Mouse (Mus musculus): ENCODE data around the gene Ahcyl2. TPM values are rescaled to one million over a fixed set of nuclear protein-coding genes. Genes with fewer than 3 reads are reported as not detected.
A peak's percentile ranks its signal among the peaks of the same experiment; 100 is the strongest.

The Ahcyl2 gene
- polyA plus RNA-seq, 1 experiment from 2014 or later: 28.9 TPM

GRCm38 (mm10) chr6:29850747-29851146 lies 82.9 kb downstream of the Ahcyl2 start:
- Histone ChIP-seq H3K9ac (replicated peaks; ENCODE audit: low read depth, low read length) (no peak overlapping the region), H3K4me2 (ENCODE audit: low read depth, low read length) (no peak overlapping the region), H3K27me3 (ENCODE audit: control insufficient read depth, insufficient read depth, low read length) (no peaks in the 10 kb centered on the region), H3K27ac (ENCODE audit: low read depth, low read length) (no peak overlapping the region), H3K4me1 (ENCODE audit: control insufficient read depth, insufficient read depth, low read length) (no peaks in the 10 kb centered on the region), H3K36me3 (ENCODE audit: control insufficient read depth, insufficient read depth, low read length) (no peaks in the 10 kb centered on the region), H3K9me3 (ENCODE audit: control insufficient read depth, low read length) (no peaks in the 10 kb centered on the region), H3K4me3 (ENCODE audit: low read depth, low read length) (no peak overlapping the region)
- 48% methylated on average over 2 of the region's 2 CpGs for WGBS
- no peak for ATAC-seq (ENCODE audit: low read depth)

DNA sequence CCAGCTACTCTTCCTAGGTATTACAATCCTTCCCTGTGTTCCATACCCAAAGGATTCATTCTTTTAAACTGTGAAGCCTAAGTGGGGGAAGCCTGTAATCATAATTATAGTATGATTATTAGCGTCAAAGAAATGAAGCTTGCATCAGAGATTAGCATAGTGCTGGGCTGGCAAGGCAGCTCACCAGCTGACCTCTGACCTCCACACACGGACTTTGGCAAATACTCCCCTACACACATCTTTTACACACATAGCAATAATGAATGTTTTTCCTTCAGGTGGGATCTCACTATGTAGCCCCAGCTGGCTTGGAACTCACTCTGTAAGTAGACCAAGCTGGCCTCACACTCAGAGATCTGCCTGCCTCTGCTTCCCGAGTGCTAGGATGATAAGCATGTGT lies 84.1 kb downstream of the Ahcyl2 start:
- no peaks in the 10 kb centered on the region for H3K4me1 ChIP-seq (ENCODE audit: control insufficient read depth, insufficient read depth, low read length)
- H3K9ac ChIP-seq (replicated peaks; ENCODE audit: low read depth, low read length): no peak overlapping the region
- no peak overlapping the region for H3K4me2 ChIP-seq (ENCODE audit: low read depth, low read length)
- no peaks in the 10 kb centered on the region for H3K27me3 ChIP-seq (ENCODE audit: control insufficient read depth, insufficient read depth, low read length)
- H3K27ac ChIP-seq (ENCODE audit: low read depth, low read length): no peak overlapping the region
- WGBS: 88% methylated on average over 3 of the region's 3 CpGs
- no peaks in the 10 kb centered on the region for H3K36me3 ChIP-seq (ENCODE audit: control insufficient read depth, insufficient read depth, low read length)
- no peak overlapping the region for H3K4me3 ChIP-seq (ENCODE audit: low read depth, low read length)
- no peak for ATAC-seq (ENCODE audit: low read depth)
- no peaks in the 10 kb centered on the region for H3K9me3 ChIP-seq (ENCODE audit: control insufficient read depth, low read length)

- Histone ChIP-seq H3K36me3 (ENCODE audit: control insufficient read depth, insufficient read depth, low read length) (no peaks in the 10 kb centered on the region), H3K4me1 (ENCODE audit: control insufficient read depth, insufficient read depth, low read length) (no peaks in the 10 kb centered on the region), H3K27me3 (ENCODE audit: control insufficient read depth, insufficient read depth, low read length) (no peaks in the 10 kb centered on the region), H3K27ac (ENCODE audit: low read depth, low read length) (peak overlapping the region; percentile 39; the same call in 1 of the 2 replicates), H3K9me3 (ENCODE audit: control insufficient read depth, low read length) (no peaks in the 10 kb centered on the region), H3K9ac (replicated peaks; ENCODE audit: low read depth, low read length) (0 out of 2 replicates have a peak overlapping the region, but pooled peaks have one; percentile 25), H3K4me2 (ENCODE audit: low read depth, low read length) (no peak overlapping the region), H3K4me3 (ENCODE audit: low read depth, low read length) (no peak overlapping the region)
- peak; percentile 85 for ATAC-seq (ENCODE audit: low read depth)
- 36% methylated on average over 12 of the region's 12 CpGs for WGBS
These were observed 85.5 kb downstream of the Ahcyl2 start for GRCm38 (mm10) chr6:29853213-29853899.

GRCm38 (mm10) chr6:29853900-29854390 lies 86.1 kb downstream of the Ahcyl2 start:
- Histone ChIP-seq H3K4me2 (ENCODE audit: low read depth, low read length) (no peak overlapping the region), H3K4me1 (ENCODE audit: control insufficient read depth, insufficient read depth, low read length) (no peaks in the 10 kb centered on the region), H3K27ac (ENCODE audit: low read depth, low read length) (no peak overlapping the region), H3K9me3 (ENCODE audit: control insufficient read depth, low read length) (no peaks in the 10 kb centered on the region), H3K4me3 (ENCODE audit: low read depth, low read length) (no peak overlapping the region), H3K9ac (replicated peaks; ENCODE audit: low read depth, low read length) (no peak overlapping the region), H3K36me3 (ENCODE audit: control insufficient read depth, insufficient read depth, low read length) (no peaks in the 10 kb centered on the region), H3K27me3 (ENCODE audit: control insufficient read depth, insufficient read depth, low read length) (no peaks in the 10 kb centered on the region)
- 90% methylated on average over 6 of the region's 6 CpGs for WGBS
- ATAC-seq (ENCODE audit: low read depth): no peak

- H3K9me3 ChIP-seq (ENCODE audit: control insufficient read depth, low read length): no peaks in the 10 kb centered on the region
- no peak overlapping the region for H3K4me3 ChIP-seq (ENCODE audit: low read depth, low read length)
- no peaks in the 10 kb centered on the region for H3K36me3 ChIP-seq (ENCODE audit: control insufficient read depth, insufficient read depth, low read length)
- no peak overlapping the region for H3K4me2 ChIP-seq (ENCODE audit: low read depth, low read length)
- 82% methylated on average over 6 of the region's 6 CpGs for WGBS
- H3K27ac ChIP-seq (ENCODE audit: low read depth, low read length): no peak overlapping the region
- H3K27me3 ChIP-seq (ENCODE audit: control insufficient read depth, insufficient read depth, low read length): no peaks in the 10 kb centered on the region
- no peak for ATAC-seq (ENCODE audit: low read depth)
- H3K9ac ChIP-seq (replicated peaks; ENCODE audit: low read depth, low read length): no peak overlapping the region
- no peaks in the 10 kb centered on the region for H3K4me1 ChIP-seq (ENCODE audit: control insufficient read depth, insufficient read depth, low read length)
These were observed 90.8 kb downstream of the Ahcyl2 start for GRCm38 (mm10) chr6:29858619-29859018.

- Histone ChIP-seq H3K4me3 (ENCODE audit: low read depth, low read length) (no peak overlapping the region), H3K27ac (ENCODE audit: low read depth, low read length) (no peak overlapping the region), H3K9me3 (ENCODE audit: control insufficient read depth, low read length) (no peaks in the 10 kb centered on the region), H3K4me2 (ENCODE audit: low read depth, low read length) (no peak overlapping the region), H3K4me1 (ENCODE audit: control insufficient read depth, insufficient read depth, low read length) (no peaks in the 10 kb centered on the region), H3K36me3 (ENCODE audit: control insufficient read depth, insufficient read depth, low read length) (no peaks in the 10 kb centered on the region), H3K27me3 (ENCODE audit: control insufficient read depth, insufficient read depth, low read length) (no peaks in the 10 kb centered on the region), H3K9ac (replicated peaks; ENCODE audit: low read depth, low read length) (no peak overlapping the region)
- no peak for ATAC-seq (ENCODE audit: low read depth)
- 80% methylated on average over 4 of the region's 4 CpGs for WGBS
These were observed 91.5 kb downstream of the Ahcyl2 start for GRCm38 (mm10) chr6:29859344-29859743.

DNA sequence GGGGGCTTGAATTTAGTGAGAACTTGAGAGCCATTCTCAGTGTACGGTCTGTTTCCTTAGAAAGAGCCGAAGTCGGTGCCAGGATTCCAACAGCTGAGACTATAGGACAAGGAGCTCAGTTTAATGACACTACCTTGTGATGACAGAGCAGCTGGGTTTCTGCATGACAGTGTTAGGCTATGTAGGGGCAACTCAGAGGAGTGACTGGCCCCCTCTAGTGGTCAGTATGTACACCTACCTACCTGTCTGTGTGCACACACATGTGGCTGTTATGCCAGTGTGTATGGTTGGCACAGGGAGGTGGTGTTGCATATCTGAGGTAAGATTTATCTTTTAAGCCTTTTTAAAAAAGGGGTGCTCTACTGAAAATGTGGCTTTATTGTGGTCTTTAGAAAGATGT lies 92.4 kb downstream of the Ahcyl2 start:
- no peak overlapping the region for H3K4me3 ChIP-seq (ENCODE audit: low read depth, low read length)
- ATAC-seq (ENCODE audit: low read depth): peak; percentile 44; the same call in 1 of the 2 replicates
- 92% methylated on average over 3 of the region's 3 CpGs for WGBS
- H3K27ac ChIP-seq (ENCODE audit: low read depth, low read length): no peak overlapping the region
- H3K4me1 ChIP-seq (ENCODE audit: control insufficient read depth, insufficient read depth, low read length): no peaks in the 10 kb centered on the region
- no peaks in the 10 kb centered on the region for H3K36me3 ChIP-seq (ENCODE audit: control insufficient read depth, insufficient read depth, low read length)
- H3K4me2 ChIP-seq (ENCODE audit: low read depth, low read length): no peak overlapping the region
- H3K27me3 ChIP-seq (ENCODE audit: control insufficient read depth, insufficient read depth, low read length): no peaks in the 10 kb centered on the region
- H3K9me3 ChIP-seq (ENCODE audit: control insufficient read depth, low read length): no peaks in the 10 kb centered on the region
- H3K9ac ChIP-seq (replicated peaks; ENCODE audit: low read depth, low read length): no peak overlapping the region

GRCm38 (mm10) chr6:29864926-29865325 lies 97.1 kb downstream of the Ahcyl2 start:
- H3K27me3 ChIP-seq (ENCODE audit: control insufficient read depth, insufficient read depth, low read length): no peaks in the 10 kb centered on the region
- H3K4me3 ChIP-seq (ENCODE audit: low read depth, low read length): no peak overlapping the region
- H3K4me1 ChIP-seq (ENCODE audit: control insufficient read depth, insufficient read depth, low read length): no peaks in the 10 kb centered on the region
- H3K36me3 ChIP-seq (ENCODE audit: control insufficient read depth, insufficient read depth, low read length): no peaks in the 10 kb centered on the region
- no peak overlapping the region for H3K4me2 ChIP-seq (ENCODE audit: low read depth, low read length)
- no peak overlapping the region for H3K27ac ChIP-seq (ENCODE audit: low read depth, low read length)
- H3K9ac ChIP-seq (replicated peaks; ENCODE audit: low read depth, low read length): no peak overlapping the region
- no peaks in the 10 kb centered on the region for H3K9me3 ChIP-seq (ENCODE audit: control insufficient read depth, low read length)
- 89% methylated on average over 2 of the region's 2 CpGs for WGBS
- ATAC-seq (ENCODE audit: low read depth): no peak

GRCm38 (mm10) chr6:29866935-29867724 lies 99.3 kb downstream of the Ahcyl2 start:
- Histone ChIP-seq H3K4me3 (ENCODE audit: low read depth, low read length) (no peak overlapping the region), H3K27ac (ENCODE audit: low read depth, low read length) (no peak overlapping the region), H3K9ac (replicated peaks; ENCODE audit: low read depth, low read length) (no peak overlapping the region), H3K4me2 (ENCODE audit: low read depth, low read length) (no peak overlapping the region), H3K36me3 (ENCODE audit: control insufficient read depth, insufficient read depth, low read length) (no peaks in the 10 kb centered on the region), H3K9me3 (ENCODE audit: control insufficient read depth, low read length) (no peaks in the 10 kb centered on the region), H3K4me1 (ENCODE audit: control insufficient read depth, insufficient read depth, low read length) (no peaks in the 10 kb centered on the region), H3K27me3 (ENCODE audit: control insufficient read depth, insufficient read depth, low read length) (no peaks in the 10 kb centered on the region)
- WGBS: 62% methylated on average over 9 of the region's 9 CpGs
- no peak for ATAC-seq (ENCODE audit: low read depth)

Measured in neural tube, embryonic 14.5 days (tissue).